Mouse (Mus musculus) activated CD4-positive, CD25-positive, alpha-beta regulatory T cell, adult 4 months (primary cell): ENCODE data around the gene Oxgr1. TPM values are rescaled to one million over a fixed set of nuclear protein-coding genes. Genes with fewer than 3 reads are reported as not detected.
"Not testable (repeated sequence)": the region's sequence is repeated elsewhere in the genome, so short reads cannot be mapped to it uniquely, and the experiment has no call there.

Experiments used
- ATAC-seq: one replicate; pipeline ENCODE4 v1.8.0; 2017
- polyA plus RNA-seq, 2 experiments: library from polyadenylated mRNA; unstranded; fragments of 100-300 nt; shearing (Covaris generic); gene quantifications; one replicate each; pipeline ENCODE4 v1.2.1; 2017

Gene Oxgr1
- not detected for polyA plus RNA-seq

GRCm38 (mm10) chr14:120042187-120042820 is at the start of gene Oxgr1:
Gene Oxgr1, minus strand, starts transcription at chr14:120042435.
- no peak for ATAC-seq

DNA sequence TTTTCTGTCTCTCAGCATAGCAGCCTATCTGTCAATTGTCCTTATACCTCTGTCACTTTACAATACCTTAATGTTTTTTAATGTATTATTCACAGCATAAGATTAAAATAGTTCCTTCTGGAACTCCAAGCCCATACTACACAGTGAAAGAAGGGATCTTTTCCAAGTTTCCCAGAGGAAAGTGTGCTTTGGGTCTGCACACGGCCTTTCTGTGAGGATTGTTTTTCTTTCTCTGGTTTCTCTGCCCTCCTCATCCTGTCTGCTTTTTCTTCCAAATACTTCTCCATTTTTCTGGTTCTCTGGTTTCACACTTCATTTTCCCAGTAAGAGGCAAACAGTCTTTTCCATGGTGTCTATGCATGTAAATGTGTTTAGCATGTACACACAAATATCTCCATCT is 48.2 kb upstream of the Oxgr1 start:
- ATAC-seq, result no peak

DNA sequence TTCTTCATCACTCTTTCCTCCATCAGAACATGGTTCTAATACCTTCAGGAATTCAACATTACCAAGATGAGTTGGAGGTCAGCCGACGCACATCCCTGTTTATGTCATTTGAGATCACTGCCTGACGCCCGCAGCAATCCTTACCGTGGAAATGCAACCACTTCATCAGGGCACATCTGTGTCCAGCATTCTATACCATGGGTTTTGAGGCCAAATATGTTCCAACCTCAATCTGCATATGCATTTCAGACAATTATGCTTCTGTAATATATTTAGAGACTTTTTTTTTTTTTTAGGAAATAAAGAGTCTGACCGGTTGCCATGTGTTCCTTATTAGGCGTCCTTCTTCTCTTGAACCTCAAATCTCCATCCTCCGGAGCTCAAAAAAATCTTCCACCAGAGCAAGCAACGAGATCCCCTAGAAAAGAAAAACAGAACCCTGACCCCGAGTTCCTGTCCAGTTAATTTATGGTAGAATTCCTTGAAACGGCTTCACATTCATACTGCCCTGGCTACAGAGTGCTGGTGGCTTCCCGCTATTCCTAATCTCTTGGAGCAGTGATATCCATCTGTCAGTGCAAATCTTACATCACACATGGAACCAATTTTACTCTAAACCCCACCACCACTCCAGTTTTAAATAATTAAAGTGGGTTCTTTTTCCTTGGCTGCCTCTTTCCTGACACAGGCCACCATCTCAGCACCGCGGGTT is 47.6 kb upstream of the Oxgr1 start:
- ATAC-seq, result no peak

- no peak for ATAC-seq
Measured at GRCm38 (mm10) chr14:120089006-120089648, 46.9 kb upstream of the Oxgr1 start.

GRCm38 (mm10) chr14:120084084-120084667 is 41.9 kb upstream of the Oxgr1 start:
- no peak for ATAC-seq

DNA sequence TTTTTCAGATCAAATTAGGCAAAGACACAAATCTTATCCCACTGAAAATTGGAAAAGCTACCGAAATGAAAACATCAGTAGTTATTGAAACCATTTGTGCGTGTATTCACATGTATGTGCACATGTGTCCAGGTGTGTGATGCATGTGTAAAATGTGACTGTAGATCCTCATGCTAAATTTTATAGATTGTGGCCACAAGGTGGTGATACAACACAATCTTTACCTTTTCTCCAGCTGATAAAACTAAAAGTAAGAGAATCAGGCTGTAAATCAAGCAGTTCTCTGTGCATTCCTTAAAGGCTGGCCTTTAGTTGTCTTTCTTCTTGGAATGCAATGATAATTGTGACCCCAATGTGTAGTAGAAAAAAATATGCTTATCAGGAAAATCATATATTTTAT is 34.0 kb upstream of the Oxgr1 start:
- no peak for ATAC-seq

DNA sequence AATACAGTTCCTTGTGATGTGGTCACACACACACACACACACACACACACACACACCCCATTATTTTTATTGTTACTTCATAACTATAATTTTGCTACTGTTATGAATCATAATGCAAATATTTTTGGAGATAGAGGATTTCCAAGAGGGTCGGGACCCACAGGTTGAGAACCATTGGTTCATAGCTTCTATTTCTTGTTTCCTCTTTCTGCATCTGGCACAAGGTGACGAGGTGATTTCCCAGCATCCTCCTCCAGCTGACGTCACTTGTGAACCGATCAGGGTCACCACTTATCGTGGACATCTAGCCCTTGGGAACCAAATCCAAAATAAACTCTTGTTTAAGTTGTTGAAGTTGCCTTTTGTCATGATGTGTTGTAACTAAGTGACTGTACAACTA is 33.5 kb upstream of the Oxgr1 start:
- ATAC-seq, result no peak

- no peak for ATAC-seq
Measured at GRCm38 (mm10) chr14:120074231-120074630, 32.0 kb upstream of the Oxgr1 start.

- ATAC-seq, result no peak
Measured at GRCm38 (mm10) chr14:120061096-120061495, 18.9 kb upstream of the Oxgr1 start.

- ATAC-seq, result no peak
Measured at GRCm38 (mm10) chr14:120033454-120033853, 8.8 kb downstream of the Oxgr1 start.

DNA sequence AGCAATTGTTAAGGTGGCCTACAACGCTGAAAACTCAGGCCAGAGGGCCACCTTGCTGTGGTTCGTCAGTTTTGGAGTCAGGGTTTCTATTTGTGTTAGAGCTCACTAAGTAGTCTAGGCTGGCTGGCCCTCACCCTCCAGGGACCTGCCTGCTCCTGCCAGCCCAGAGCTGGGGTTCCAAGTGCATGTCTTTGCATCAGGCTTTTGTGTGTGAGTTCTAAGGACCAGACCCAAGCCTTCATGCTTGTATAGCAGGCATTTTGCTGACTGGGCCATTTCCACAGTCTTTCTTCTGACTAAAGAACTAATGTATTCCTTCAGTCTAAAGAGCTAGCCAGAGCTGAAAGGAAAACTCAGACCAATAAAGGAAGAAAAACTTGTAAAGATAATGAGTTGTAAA is 22.3 kb downstream of the Oxgr1 start:
- no peak for ATAC-seq

DNA sequence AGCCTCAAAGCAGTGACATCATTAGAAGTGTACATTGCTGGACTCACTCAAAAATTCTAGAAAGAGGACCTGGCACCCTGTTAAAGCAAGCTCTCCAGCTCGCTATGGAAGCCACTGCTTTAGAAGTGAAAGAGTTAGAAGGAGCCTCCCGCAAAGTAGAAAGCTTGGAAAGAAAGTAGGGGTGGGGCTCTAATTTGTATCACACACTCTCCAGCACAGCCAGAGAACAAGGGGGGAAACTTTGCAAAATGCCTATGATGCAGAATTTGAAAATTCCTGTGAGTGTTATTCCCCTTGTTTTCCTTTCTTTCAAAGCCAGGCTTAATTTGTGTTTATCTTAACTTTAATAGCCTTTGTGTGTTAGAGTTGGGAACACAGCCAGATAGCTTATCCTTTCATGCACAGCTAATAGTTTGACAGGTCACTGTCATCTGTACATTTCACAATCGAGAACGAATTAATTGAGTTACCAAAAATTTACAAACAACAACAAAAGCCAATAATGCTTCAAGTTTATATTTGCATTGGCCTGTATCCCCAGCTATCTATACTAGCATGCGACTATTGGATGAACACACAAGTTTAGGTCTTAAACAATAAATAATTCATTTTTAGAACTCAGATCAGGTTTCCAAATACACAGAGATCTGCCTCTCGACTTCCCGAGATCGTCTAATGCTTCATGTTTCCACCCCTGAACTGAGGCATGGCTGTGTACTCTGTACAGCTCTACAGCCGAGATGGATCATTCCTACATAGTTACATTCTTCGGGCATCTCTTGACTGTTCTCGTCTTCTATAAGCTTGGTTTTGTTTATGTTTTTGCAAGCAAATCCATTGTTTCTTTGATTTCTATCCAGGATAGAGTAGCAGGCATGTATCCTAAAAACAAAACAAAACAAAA is 32.0 kb downstream of the Oxgr1 start:
- ATAC-seq, result no peak

- ATAC-seq, result no peak
Measured at GRCm38 (mm10) chr14:120005153-120005552, 37.1 kb downstream of the Oxgr1 start.

DNA sequence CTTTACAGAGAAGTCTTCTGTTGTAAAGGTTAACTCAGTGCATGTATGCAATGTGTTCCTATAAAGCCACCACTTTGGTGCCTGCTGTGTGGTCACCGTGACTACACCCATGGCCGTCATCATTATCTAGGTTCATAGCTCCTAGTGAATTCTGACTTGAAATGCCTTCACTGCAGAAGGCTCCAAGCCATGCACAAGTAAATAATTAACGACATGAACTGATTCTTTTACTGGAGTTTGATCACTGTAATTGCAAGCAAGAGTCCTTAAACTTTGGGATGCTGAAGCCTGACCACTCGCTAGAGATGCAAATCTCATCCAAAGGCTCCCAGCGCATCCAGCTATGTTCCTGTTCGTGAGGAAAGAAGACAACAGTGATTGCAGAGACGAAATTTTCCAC is 38.6 kb downstream of the Oxgr1 start:
- ATAC-seq, result no peak

GRCm38 (mm10) chr14:120002673-120003072 is 39.6 kb downstream of the Oxgr1 start:
- ATAC-seq, result no peak

GRCm38 (mm10) chr14:119989651-119990050 is 52.6 kb downstream of the Oxgr1 start:
- ATAC-seq, result no peak

GRCm38 (mm10) chr14:119988937-119989645 is 53.1 kb downstream of the Oxgr1 start:
- ATAC-seq, result no peak

DNA sequence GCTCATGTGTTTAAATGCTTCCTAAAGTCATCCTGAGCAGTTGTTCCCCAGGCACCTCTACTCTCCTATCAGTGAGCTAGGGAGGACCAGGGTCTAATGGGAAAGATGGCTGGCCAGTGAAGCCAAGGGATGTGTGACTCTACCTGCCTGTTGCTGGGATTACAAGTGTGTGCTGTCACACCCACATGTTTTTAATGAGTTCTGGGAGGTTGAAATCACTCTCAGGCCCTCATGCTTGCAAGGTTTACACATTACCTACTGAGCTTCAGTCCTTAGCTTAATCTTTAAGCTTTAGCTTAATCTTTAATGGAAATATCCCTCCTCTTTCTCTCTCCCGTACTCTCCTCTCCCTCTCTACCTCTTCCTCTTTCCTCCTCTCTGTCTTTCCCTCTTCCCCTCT is 55.0 kb downstream of the Oxgr1 start:
- no peak for ATAC-seq

DNA sequence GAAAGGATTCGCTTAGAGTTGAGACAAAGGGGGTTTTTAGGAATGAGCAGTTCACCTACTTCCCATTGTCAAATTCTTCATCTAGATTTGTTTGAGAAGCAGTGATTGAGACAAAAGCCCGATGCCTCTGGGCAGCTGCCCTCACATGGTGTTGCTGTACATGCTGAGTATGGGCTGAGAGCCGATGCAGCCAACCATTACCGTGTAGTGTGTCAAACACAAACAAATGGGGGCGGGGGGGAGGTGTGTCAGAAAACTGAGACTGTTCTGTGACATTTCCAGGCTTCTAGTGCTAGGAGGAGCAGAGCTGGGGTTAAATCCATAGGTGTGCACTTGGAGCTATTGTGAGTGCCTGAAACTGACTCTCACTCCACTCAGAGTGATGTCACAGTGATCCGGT is 55.5 kb downstream of the Oxgr1 start:
- no peak for ATAC-seq

DNA sequence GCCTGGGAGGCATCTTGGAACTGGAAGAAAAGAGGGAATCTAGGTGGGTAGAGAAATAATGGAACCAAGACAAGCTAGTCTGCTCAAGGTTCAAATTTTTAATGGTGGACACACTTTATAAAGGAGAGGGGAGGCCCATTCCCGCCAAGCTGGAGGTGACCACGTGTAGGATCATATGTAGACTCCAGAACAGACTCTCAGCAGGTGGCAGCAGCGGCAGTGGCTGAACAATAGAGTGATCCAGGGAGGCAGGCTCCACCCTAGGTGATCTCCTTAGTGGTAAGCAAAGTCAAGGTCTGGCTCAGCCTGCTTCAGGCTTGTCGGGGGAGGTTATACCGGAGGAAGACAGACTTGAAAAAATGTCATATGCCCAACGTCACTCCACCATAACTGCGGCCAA is 55.9 kb downstream of the Oxgr1 start:
- ATAC-seq, result not testable (repeated sequence)

GRCm38 (mm10) chr14:119981314-119981713 is 60.9 kb downstream of the Oxgr1 start:
- no peak for ATAC-seq

GRCm38 (mm10) chr14:119980698-119981235 is 61.5 kb downstream of the Oxgr1 start:
- no peak for ATAC-seq
